Mouse (Mus musculus) heart, postnatal 0 days (tissue): ENCODE results near the gene Abcg5.

Experiments used
- CTCF ChIP-seq: IDR thresholded peaks from 2 replicates; pipeline ENCODE4 v1.5.1; 2016; ENCODE audit warnings: antibody characterized with exemption, control low read depth, low read depth
- EP300 ChIP-seq: IDR thresholded peaks from 2 replicates; pipeline ENCODE4 v1.6.1; 2016; ENCODE audit warnings: antibody characterized with exemption, low read depth

- no peak for TF ChIP-seq CTCF
- TF ChIP-seq EP300, result no peak
Measured at GRCm38 (mm10) chr17:84620076-84620475, 62.7 kb downstream of the Abcg5 start.
